Mouse (Mus musculus) thymus, adult 2 months (tissue): ENCODE data around the gene Scimp.

ENCODE experiments used
- CTCF ChIP-seq: fragments of 200-500 bp; IDR thresholded peaks from 2 replicates; pipeline ENCODE4 v1.5.1; 2012; ENCODE audit warnings: mild to moderate bottlenecking, control low read depth, low read length, moderate library complexity, borderline replicate concordance; ENCODE audit not compliant: control insufficient read depth, poor library complexity, insufficient read depth; ENCODE audit errors: extremely low read depth
- POLR2A ChIP-seq: fragments of 200-500 bp; IDR thresholded peaks from 2 replicates; pipeline ENCODE4 v1.6.1; 2012; ENCODE audit warnings: mild to moderate bottlenecking, low read length, control low read depth, moderate library complexity; ENCODE audit not compliant: control insufficient read depth, poor library complexity, insufficient read depth; ENCODE audit errors: extremely low read depth

DNA sequence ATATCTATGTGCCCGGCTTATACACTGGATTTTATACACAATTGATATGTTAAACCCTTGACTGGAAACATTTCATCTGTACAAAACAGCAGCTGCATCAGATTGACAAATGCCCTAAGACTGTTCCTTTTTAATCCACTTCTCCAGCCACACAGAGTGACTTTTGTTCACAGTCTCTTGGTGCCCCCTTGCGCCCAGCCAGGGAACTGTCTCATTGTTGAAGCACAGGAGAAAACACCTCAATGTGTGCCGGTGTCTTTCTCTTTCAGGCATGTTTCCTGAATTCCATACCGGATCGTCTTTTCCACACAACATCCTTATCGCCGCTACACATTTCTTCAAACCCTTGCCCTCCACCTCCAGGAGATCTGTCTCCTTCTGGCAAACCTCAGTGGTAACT lies 56.7 kb downstream of the Scimp start:
- no peak for TF ChIP-seq CTCF
- TF ChIP-seq POLR2A: no peak
